Mouse (Mus musculus) adrenal gland, adult 18-20 months (tissue): ENCODE measurements around the gene Gde1. TPM values are rescaled to one million over a fixed set of nuclear protein-coding genes. Genes with fewer than 3 reads are reported as not detected.

Source experiments
- DNase-seq, 2 experiments: peaks; one replicate each; pipeline ENCODE4 v3.0.0; 2021 to 2022; ENCODE audit warnings: low spot score in 2 of 2
- long read RNA-seq, 2 experiments: library from polyadenylated mRNA; stranded (forward); transcript quantifications; one replicate each; pipeline ENCODE4 v2.0.0; 2021
- total RNA-seq, 2 experiments: library from RNA; stranded (reverse); gene quantifications; 1 replicate in 1 of 2; 2 replicates in 1 of 2; pipeline ENCODE4 v1.2.3; 2021

The Gde1 gene
- 100 to 1,000 TPM; 116 to 138 TPM for total RNA-seq
- long read RNA-seq, experiment 1, transcript Gde1-201 (6 exons, 1,582 nt), result major isoform, 119 of 137 reads
- long read RNA-seq, experiment 1, partial matches to known transcripts, result 0 of 137 reads
- long read RNA-seq, experiment 1, other reads (novel, unspliced or antisense), result 18 of 137 reads
- long read RNA-seq, experiment 2, transcript Gde1-201 (6 exons, 1,582 nt), result major isoform, 392 of 439 reads
- long read RNA-seq, experiment 2, partial matches to known transcripts, result 6 of 439 reads
- long read RNA-seq, experiment 2, other reads (novel, unspliced or antisense), result 40 of 439 reads

DNA sequence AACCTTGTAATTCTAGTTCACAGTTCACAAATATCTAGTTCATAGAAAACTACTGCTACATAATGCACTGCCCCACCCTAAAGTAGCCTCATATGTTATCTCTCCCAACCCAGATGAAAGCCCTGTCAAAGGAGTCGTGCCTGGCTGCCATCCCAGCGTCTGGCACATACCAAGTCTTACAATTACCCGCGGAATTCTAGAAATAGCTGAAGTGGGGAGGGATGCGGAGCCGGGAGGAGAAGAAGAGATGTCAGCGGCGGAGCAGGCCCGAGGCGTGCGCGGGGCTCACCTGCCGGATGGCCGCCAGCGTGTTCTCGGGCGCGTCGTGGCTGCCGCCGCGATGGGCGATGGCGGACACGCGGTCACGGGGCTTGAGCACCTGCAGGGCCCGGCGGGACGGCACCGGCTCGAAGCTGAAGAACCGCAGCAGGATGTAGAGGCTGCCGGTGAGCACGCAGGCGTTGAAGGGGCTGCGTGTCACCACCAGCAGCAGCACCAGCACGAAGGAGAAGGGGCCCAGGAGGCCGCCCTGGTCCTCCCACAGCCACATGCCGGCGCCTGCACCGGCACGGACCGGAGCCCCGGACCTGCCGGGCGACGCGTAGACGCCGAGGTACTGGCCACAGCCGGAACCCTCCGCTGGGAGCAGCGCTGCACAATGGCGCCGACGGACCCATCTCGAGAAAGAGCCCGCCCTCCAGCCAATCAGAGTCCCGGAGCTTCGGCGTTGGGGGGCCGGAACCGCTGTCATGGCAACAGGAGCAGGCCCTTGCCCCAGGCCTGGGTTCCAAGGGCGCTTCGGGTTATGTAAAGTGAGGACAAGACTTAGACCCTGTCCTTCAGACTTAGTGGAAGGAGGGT, at the start of gene Gde1:
Gene Gde1, minus strand, starts transcription at position 678 of the 861 bp plus-strand sequence.
- peak; percentile 87 to 90 for DNase-seq

DNA sequence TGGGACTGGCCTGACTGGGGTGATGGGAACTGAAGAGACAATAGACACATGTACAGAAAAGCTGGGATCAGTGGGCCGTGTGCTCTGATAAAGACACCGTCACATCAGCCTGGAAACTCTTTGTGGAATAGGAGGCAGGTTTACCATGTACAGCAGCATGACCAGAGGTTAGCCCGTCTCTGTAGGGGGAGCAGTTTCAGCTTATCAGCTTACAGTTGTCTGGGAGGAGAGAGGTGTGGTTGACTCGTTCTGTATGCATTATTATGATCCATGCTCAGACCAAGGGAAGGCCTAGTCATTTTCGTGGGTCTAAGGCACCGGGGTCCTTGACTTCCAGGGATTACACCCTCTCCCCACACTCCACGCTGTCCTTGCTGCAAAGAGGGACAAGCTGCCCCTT, 46.0 kb upstream of the Gde1 start:
- no peak for DNase-seq

DNA sequence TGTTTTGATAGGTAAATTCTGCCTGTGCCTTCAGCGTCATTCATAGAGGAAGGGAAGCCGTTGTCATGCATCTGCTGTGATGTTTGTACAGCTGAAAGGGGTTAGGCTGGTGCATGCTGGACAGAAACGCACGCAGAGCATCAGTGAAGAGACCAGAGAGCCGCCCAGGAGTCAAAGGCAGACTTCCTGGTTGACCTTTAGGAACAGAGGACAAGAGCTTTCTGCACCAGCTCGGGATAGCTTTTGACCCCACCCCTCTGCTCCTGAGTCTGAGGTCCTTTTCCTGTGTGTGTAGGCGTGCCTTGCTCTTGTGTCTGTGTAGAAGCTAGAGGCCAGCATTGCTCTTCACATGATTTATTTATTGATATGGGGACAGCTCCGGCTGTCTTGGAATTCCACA, 44.1 kb upstream of the Gde1 start:
- no peak for DNase-seq

DNA sequence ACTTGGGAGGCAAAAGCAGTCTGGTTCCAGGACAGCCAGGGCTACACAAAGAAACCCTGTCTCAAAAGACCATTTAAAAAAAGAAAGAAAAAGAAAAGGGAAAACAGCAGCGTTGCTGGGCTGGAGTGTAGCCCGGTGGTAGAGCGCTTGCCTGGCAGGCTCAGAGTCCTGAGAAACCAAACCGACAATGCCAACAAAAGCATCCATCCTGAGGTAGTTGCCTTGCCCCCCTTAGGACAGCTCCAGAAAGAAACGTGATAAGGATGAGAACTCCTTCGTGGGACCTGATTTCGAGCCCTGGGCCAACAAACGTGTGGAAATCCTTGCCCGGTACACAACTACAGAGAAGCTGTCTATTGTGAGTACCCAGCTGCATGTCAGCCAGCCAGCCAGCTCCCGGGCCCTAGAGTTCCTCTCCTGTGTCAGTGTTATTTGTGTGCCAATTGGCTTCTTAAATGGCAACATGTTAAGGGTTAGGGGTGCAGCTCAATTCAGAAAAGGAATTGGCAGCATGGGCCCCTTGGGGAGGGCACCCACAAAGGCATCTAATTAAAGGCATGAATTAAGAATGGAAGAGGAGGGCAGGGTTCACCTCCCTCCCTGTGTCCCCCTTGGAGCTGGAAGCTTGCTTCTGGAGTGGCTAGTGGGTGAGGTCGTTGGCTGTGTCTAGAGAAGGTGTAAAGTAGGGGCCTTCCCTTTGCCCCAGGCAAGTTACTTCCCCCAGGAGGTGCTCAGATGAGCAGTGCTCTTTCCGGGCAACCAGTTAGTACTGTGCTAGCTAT, 42.5 kb upstream of the Gde1 start:
- no peak for DNase-seq

DNA sequence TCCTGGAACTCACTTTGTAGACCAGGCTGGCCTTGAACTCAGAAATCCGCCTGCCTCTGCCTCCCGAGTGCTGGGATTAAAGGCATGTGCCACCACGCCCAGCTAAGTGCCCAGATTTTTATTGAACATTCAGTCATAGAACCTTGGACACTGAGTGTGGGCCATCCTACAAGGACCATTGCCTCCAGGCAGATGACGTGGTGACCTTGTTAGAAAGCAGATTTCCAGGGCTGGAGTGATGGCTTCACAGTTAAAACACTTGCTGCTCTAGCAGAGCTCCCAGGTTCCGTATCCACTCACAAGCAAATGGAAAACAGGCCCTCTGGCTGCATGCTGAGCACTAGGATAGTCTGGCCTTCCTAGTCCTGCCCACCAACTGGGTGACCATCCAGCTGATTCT, 39.2 kb upstream of the Gde1 start:
- DNase-seq, result no peak

DNA sequence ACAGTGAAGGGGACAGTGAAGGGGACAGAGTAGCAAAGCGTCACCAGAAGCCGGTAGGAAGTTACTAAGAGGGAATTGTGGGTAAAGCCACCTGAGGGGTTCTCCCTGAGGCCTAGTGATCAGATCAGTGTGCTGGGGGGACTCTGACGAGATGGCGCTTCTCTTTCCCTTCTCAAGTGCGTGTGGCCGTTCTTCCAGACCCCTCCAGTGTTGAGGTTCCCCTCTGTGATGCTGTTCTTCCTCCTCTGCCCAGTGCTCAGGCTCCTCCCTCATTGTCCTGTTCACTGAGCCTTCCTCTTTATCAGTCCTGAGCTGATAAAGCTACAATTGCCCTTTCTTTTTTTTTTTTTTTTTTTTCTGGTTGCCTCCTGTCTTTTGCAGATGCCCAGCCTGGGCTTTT, 36.7 kb upstream of the Gde1 start:
- DNase-seq, result no peak

DNA sequence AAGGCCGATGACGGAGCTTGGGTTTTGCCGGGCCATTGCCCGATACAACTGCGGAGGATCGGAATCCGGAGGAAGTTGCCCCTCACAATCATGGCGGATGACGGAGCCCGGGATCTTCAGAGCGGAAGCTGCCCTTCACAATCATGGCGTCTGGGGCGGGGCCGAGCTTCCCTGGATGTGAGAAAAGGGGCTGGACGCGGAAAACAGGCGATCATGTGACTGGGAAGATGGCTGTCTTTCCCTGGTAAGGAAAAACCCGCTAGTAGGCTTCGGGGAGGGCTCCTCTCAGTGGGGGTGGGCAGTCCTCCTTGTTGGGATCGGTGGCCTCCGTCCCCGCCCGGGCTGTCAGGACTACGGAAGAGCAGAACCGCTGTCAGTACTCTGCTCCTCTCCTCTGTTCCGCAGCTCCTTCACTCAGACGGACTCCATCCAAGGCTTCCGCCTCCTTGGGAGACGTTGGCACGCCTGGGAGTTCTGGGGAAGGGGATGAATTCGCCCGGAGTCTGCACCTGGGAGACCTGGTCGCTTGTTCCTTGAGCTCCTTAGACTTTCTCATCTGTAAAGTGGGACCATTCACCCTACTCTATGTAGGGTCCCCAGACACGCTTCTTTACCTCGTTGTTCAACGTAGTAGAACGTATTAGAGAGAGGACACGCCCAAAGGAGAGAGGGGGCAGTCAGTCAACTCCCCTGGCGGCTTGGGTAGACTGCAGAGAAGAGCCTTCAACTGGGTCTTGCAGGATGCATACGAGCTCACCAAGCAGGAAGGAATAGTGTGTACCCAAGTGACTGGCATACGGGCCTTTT, 35.2 kb upstream of the Gde1 start:
- peak; percentile 90 to 95 for DNase-seq

DNA sequence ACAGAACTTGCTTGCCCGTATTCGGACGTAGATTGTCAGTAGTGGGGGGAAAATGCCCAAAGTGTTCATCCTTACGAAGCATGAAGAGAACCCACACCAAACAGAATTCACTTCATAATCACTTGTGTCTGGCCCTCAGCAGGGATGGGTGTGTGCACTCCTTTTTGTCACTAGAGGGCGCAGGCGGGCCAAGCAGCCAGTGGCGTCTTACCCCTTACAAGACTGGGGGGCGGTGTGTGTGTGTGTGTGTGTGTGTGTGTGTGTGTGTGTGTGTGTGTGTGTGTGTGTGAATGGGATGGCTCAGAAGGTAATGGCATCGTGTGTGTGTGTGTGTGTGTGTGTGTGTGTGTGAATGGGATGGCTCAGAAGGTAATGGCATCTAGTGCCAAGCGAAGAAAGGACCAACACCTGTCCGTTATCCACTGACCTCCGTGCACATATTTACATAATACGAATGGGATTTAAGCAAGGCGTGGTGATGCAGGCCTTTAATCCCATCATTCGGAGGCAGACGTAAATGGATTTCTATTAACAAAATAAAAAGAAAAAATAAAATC, 34.5 kb upstream of the Gde1 start, which contains the start of gene Vps35l:
Gene Vps35l, plus strand, starts transcription at position 252 of the 557 bp plus-strand sequence.
- DNase-seq, result peak; percentile 67 to 75

DNA sequence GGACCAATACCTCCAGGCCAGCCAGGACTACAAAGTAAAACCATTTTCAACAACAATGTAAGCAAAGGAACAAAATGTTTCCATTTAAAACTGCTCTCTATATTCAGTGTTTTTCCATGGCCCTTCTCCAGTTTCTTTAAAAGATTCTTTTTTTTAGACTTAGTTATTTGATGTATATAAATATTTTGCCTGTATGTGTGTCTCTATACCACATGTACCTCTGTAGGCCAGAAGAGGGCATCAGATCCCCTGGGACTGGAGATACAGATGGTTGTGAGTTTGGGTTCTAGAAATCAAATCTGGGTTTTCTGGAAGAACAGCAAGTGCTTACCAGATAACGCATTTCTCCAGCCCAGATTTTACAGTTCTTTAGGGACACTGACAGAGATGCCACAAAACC, 33.2 kb upstream of the Gde1 start:
- no peak for DNase-seq

DNA sequence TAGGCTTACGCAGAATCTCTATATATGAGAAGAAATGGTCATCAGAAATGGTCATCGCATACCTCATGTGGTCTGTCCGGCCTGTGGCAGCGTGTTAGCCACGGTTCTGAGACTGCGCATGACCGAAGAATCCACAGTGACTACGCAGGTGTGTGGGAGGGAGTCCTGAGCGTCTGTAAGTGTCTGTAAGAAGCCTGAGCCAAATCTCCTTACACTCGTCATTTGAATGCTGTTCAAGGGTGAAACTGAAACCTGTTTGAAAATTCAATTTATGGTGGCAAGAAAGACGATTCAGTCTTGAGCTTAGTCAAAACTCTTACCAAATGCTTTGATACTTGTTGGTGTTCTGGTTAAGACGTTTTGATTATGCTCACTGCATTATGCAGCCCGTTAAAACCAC, 27.6 kb upstream of the Gde1 start:
- DNase-seq, result no peak

DNA sequence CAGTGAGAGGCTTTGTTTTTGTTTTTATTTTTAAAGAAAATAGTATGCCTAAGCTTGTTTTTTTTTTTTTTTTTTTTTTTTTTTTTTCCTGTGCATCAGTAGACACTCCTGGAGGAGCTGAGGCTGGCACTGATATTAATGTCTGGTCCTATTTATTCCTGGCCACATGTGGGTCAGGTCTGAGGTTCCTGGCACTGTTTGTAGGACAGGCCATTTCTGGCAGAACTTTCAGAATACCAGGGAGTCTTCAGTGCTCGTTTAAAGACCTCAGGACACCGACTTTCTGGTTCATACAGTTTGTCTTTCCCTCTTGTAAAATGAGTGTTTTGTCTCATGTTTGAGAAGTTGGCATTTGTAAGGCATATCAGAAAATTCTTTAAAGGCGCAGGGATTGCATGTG, 26.2 kb upstream of the Gde1 start:
- DNase-seq, result no peak

DNA sequence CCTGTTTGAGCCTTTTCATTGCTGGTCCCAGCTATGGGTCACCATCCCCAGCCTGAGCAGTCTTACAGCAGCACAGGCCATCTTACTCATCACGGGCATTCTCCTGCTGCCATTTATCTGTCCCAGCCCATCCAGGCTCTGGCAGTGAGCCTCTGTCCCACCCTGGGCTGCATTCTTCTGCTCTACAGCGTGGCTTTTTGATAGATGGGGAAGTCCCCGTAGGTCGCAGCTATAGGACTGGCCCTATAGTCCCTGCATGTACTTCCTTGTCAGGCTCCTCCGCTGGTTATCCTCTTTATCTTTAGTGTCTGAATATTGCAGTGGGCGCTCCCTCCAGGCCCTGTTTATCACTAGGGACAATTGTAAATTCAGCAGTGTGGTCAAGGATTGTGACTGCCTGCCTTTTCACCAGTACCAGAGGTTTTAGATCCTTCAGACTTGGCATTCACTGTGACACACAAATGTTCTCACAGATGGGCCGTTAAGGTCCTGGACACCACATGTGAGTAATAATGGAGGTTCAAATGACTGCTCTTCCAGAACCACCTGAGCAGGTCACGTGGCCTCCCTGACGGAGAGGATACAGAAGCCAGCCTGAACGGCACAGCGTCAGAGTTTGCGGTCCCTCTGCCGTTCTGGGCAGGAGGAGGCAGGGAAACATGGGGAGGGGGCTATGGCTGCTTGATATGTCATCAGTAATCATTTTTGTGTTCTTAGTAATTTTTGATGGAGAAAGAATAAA, 23.4 kb upstream of the Gde1 start:
- DNase-seq, result no peak

DNA sequence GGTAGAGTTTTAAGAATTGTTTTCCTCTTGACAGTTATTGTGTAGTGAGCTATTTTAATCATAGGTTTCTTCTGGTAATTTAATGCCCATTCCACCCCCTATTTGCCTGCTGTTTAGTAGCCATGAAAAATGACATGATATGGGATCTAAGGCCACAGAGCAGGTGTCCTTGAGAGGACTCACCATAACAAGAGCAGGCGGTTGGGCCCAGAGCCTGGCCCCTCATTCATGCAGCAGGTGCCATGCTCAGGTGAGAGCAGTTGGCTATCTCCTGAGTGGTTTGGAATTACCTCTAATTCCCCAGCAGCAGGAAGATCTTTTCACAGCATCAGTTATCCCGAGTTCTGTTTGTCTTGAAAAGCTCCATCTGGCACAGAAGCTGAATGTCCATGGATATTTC, 19.9 kb upstream of the Gde1 start:
- no peak for DNase-seq

DNA sequence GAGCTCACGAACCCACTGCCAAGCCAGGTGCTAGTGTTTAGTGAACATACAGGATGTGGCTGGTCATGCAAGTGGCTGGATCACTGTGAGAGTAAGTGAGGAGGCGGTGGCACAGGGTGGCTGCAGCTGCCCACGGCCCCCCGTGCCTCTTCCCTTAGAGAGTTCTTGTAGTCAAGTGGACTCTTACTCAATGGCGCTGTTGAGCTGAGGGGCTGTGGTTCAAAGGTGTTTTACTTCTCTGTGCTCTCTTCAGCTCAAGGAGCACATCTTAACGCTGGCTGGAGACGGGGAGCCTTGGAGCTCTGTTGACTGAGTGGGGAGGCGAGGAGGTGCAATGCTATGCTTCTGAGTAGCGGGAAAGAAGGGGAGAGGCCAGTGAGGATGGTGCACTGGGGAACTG, 18.3 kb upstream of the Gde1 start:
- DNase-seq, result no peak

DNA sequence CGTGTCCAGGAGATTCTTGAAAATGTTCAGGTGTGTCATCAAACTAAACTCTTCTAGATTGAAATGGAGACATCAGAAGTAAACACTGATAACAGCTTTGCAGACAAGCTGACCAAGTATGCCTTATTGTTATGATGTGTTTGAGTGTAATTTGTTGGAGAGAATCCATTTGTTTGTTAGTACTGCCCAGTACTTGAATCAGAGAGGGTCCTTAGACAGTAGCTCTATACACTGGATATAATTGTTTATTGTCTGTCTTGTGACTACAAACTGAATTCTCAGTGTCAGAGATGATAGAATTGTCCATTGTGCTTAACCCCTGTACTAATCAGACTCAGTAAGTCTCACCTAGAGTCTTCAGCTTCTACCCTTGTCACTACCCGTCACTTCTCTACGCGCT, 12.5 kb upstream of the Gde1 start:
- no peak for DNase-seq

DNA sequence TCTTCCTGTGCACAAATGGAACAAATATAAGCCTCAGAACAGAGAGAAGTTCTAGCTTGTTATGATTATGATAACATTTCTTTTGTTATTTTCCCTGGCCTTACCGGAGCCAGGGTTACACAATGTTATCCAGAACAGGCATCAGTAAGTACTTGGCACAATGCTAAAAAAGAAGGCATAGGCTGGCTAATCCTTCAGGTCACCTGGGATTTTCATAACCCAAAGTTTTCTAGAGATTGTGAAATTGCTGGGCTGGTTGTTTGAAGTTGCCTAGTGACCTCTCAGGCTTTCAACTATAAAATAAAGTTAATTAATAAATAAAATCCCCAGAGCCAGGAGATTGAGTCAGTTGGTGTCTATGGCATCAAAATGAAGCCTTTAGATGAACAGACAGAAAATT, 9.3 kb upstream of the Gde1 start:
- DNase-seq, result no peak

DNA sequence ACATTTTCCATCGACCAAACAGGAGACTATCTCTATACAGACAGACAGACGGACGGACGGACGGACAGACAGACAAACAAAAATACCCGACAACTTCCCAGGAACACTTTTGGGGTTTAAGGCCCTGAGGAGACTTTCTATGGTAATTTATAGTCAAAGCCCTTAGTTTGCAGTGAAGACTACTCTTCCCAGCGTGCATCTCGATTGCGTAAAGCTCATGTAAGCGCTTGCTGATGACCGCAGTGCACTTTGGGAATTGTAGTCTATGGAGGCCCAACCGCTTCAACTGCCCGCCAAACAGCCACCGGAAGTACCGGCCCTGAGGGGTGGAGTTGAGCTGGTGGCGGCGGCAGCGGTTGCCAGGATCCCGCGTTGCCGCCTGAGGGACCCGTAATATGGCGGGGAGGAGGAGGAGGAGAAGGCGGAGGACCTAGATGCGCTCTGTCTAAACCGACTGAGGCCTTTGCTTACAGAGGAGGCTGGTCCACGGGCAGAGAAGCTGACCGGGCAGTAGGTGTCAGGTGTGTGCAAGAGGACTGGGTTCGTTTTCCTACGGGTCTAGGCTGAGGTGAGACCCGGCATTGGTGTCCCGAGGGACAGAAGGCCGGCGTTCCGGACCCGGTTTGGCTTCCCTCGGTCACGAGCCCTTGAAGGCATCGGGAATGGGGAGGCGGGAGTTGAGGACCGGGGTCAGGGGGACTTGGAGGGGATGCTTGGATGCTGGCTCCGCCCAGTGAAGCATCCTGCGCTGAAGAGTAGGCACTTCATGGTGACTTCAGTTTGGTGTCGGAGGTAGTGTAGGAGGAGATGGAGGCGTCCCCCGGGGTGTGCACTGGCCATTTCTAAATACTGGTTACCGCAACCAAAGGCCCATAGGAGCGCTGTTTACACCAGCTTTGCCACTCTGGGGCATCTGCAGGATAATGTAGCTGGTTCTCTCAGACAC, 6.9 kb upstream of the Gde1 start, which contains the start of gene Ccp110:
Gene Ccp110, plus strand, starts transcription at position 325 of the 946 bp plus-strand sequence.
- DNase-seq, result peak; percentile 79 to 81

DNA sequence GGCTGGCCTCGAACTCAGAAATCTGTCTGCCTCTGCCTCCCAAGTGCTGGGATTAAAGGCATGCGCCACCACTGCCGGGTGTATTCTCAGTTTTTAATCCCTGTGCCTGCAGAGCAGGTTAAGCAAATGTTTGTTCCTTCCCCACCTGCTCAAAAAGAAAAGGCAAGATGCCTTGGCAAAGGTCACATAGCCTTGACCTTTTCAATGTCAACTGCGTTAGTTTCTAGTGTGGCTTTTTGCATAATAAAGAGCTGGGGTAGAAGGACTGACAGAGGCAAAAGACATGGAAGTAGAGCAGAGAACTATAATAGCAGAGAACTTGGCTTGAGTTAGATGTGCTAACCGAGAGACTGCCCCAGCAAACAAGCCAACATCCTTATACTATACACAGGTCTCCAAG, 5.2 kb upstream of the Gde1 start:
- no peak for DNase-seq

DNA sequence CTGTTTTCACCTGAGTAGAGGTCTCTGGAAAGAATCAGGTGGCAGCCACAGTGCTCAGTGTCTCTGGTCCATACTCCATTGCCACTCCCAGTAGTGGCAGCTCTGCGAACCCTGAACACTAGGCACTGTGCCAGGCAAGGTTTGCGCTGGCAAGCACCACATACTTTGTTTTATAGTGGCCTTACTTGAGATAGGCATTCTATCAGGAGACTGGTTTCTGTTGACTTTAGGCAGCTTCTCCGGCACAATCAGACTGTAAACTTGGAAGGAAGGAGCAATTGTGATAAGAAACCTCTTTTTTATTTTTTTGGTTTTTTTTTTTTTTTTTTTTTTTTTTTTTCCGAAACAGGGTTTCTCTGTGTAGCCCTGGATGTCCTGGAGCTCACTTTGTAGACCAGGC, 2.4 kb upstream of the Gde1 start:
- DNase-seq, result no peak
